Mouse (Mus musculus): ENCODE results near the gene B3gnt9. TPM values are rescaled to one million over a fixed set of nuclear protein-coding genes. Genes with fewer than 3 reads are reported as not detected.
A peak's percentile ranks its signal among the peaks of the same experiment; 100 is the strongest.
"Not testable (repeated sequence)": the region's sequence is repeated elsewhere in the genome, so short reads cannot be mapped to it uniquely, and the experiment has no call there.

The B3gnt9 gene
- polyA plus RNA-seq, 1 experiment from 2014 or later, result 2.4 TPM

- Histone ChIP-seq H3K36me3 (peaks cover 72% of the 10 kb centered on the region), H3K9me3 (replicated peaks) (no peaks in the 10 kb centered on the region), H3K4me1 (no peaks in the 10 kb centered on the region), H3K27me3 (ENCODE audit: low read depth, poor library complexity, severe bottlenecking) (no peaks in the 10 kb centered on the region), H3K4me3 (no peak overlapping the region), H3K27ac (replicated peaks) (no peak overlapping the region)
- 97% methylated on average over 7 of the region's 7 CpGs for WGBS
- DNase-seq (ENCODE audit: low spot score), result no peak
These were observed 13.9 kb downstream of the B3gnt9 start for GRCm38 (mm10) chr8:105241016-105241415.

DNA sequence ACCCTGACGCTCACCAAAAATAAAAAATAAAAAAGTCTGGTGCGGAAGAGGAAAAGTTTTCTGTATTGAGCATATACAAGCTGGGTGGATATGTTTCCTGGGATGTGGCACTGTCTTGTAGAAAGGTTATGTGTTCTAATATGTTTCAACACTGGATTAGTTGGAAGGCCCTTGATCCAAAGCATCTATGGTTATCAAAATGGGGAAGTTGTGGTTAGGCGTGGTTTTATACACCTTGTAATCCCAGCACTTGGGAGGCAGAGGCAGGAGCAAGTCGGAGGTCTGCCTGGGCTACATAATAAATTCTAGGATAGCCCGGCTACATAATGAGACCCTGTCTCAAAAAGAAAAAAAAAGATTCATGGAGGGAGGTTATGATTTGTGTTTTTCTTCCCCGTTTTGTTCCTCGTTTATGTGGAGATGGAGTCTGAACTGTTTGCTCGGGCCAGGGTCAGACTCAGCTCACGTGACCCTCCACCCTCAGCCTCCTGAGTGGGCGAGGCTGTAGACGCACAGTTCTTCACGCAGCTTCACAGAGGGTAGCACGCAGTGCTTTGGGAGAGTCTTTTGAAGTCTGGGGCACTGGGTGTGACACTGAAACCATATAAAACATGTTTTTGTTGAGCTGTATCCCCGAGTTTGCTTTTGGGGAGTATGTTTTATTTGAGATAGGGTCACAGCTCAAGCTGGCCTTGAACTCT lies 17.4 kb downstream of the B3gnt9 start:
- WGBS, result 92% methylated on average over 14 of the region's 14 CpGs
- Histone ChIP-seq H3K36me3 (peaks cover 74% of the 10 kb centered on the region), H3K27ac (replicated peaks) (no peak overlapping the region), H3K4me3 (no peak overlapping the region), H3K4me1 (no peaks in the 10 kb centered on the region), H3K9me3 (replicated peaks) (no peaks in the 10 kb centered on the region), H3K27me3 (ENCODE audit: low read depth, poor library complexity, severe bottlenecking) (no peaks in the 10 kb centered on the region)
- no peak for DNase-seq (ENCODE audit: low spot score)

DNA sequence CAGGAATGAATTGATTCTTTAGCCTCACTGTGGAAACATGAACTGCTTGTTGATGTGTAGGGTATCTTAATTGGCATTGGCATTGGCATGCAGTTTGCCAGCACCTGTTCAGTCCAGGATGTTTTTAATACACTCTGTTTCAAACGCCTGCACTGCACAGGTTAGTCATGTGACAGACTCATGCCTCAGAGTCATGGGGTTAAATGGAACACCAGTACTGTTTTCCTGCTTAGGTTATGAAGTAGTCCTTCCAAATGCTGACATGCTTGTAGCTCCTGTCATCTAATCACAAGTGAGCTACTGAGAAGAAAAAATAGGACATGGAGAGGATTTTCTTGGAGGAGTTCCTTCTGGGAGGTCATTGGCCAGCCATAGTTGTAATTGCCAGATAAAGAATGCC lies 19.7 kb downstream of the B3gnt9 start:
- WGBS, result 89% methylated on average over 1 of the region's 1 CpGs
- DNase-seq (ENCODE audit: low spot score), result no peak
- no peak overlapping the region for H3K4me3 ChIP-seq
- peaks cover 60% of the 10 kb centered on the region for H3K36me3 ChIP-seq
- H3K9me3 ChIP-seq (replicated peaks), result no peaks in the 10 kb centered on the region
- no peak overlapping the region for H3K27ac ChIP-seq (replicated peaks)
- H3K4me1 ChIP-seq, result no peaks in the 10 kb centered on the region
- no peaks in the 10 kb centered on the region for H3K27me3 ChIP-seq (ENCODE audit: low read depth, poor library complexity, severe bottlenecking)

- Histone ChIP-seq H3K4me3 (no peak overlapping the region), H3K36me3 (peaks cover 41% of the 10 kb centered on the region), H3K4me1 (no peaks in the 10 kb centered on the region), H3K27ac (replicated peaks) (no peak overlapping the region), H3K27me3 (ENCODE audit: low read depth, poor library complexity, severe bottlenecking) (no peaks in the 10 kb centered on the region), H3K9me3 (replicated peaks) (no peaks in the 10 kb centered on the region)
- WGBS, result 77% methylated on average over 1 of the region's 1 CpGs
- DNase-seq (ENCODE audit: low spot score), result no peak
These were observed 21.6 kb downstream of the B3gnt9 start for GRCm38 (mm10) chr8:105233126-105233935.

GRCm38 (mm10) chr8:105232321-105232693 lies 22.6 kb downstream of the B3gnt9 start:
- DNase-seq (ENCODE audit: low spot score), result not testable (repeated sequence)

DNA sequence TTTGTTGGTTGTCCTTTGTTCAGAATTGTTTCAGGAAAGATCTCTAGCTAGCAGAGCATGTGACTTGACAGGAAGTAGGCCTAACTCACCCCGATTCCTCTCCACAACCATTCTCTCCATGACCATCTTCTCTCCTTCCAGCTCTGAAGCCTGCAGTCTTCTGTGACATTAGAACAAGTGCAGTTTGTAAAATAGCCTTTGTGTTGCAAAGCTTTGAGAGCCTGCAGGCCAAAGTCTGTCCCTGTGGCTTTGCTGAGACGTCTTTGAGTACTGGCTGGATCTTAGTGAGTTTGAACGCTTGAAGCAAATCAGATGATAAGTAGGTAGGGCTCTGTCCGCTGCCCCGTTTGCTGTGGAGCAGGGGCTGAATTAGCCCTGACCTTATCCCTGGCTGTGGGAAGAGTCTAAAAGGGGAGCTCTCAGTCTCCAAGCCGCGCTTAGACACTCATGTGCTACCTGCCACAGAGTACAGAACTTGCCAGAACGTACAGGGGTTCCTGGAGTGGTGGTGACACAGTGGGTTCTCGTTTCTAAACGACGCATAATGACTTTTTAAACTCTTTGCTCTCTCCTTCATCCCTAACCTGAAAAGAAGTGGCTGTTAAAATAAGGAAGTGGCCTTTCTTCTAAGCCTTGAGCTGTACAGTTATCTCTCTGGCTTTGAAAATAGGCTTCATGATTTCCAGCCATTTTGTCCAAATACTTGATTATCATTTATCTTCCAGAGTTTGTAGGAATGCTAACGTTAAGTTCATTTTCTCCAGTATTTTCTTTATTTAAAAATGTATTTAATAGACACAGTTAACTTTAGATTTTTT lies 23.2 kb downstream of the B3gnt9 start:
- Histone ChIP-seq H3K27me3 (ENCODE audit: low read depth, poor library complexity, severe bottlenecking) (no peaks in the 10 kb centered on the region), H3K9me3 (replicated peaks) (no peaks in the 10 kb centered on the region), H3K4me3 (no peak overlapping the region), H3K36me3 (peaks cover 31% of the 10 kb centered on the region), H3K4me1 (no peaks in the 10 kb centered on the region), H3K27ac (replicated peaks) (no peak overlapping the region)
- no peak for DNase-seq (ENCODE audit: low spot score)
- 87% methylated on average over 12 of the region's 12 CpGs for WGBS

More at GRCm38 (mm10) chr8:105232321-105232693, 22.6 kb downstream of the B3gnt9 start:
- H3K27me3 ChIP-seq (ENCODE audit: low read depth, poor library complexity, severe bottlenecking); H3K27ac ChIP-seq (replicated peaks); H3K4me1 ChIP-seq; H3K9me3 ChIP-seq (replicated peaks); H3K4me3 ChIP-seq: not testable (repeated sequence)
- peaks cover 32% of the 10 kb centered on the region for H3K36me3 ChIP-seq
- 94% methylated on average over 4 of the region's 4 CpGs for WGBS

DNA sequence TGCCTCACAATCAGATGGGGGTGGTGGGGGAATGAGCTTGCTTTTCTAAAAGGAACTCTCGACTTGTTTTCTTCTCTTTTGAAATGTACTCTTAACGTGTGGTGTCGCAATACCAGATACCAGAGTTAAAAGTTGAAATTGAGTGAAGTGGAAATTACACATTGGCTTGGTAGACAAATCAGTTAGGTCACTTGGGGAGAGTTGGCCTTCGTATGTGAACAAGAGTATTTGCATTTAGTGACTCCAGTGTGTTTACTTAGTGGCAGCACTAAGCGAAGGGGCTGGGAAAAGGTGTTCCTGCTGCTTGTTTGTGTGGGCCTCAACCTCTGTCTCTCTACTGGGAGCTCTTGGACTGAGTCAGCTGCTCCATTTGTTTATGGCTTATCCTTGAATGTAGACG lies 29.0 kb downstream of the B3gnt9 start:
- Histone ChIP-seq H3K27me3 (ENCODE audit: low read depth, poor library complexity, severe bottlenecking) (no peaks in the 10 kb centered on the region), H3K9me3 (replicated peaks) (no peaks in the 10 kb centered on the region), H3K4me1 (peaks cover 21% of the 10 kb centered on the region), H3K4me3 (peak overlapping the region; percentile 88), H3K27ac (replicated peaks) (no peak overlapping the region), H3K36me3 (peaks cover under 1% of the 10 kb centered on the region; the same call in 1 of the 2 replicates)
- 35% methylated on average over 6 of the region's 6 CpGs for WGBS
- no peak for DNase-seq (ENCODE audit: low spot score)

- H3K36me3 ChIP-seq, result no peaks in the 10 kb centered on the region
- under 1% methylated on average over 27 of the region's 27 CpGs for WGBS
- H3K9me3 ChIP-seq (replicated peaks), result no peaks in the 10 kb centered on the region
- peak overlapping the region; percentile 88 for H3K4me3 ChIP-seq
- DNase-seq (ENCODE audit: low spot score), result no peak
- H3K4me1 ChIP-seq, result peaks cover 21% of the 10 kb centered on the region
- H3K27ac ChIP-seq (replicated peaks), result peak overlapping the region; percentile 81
- H3K27me3 ChIP-seq (ENCODE audit: low read depth, poor library complexity, severe bottlenecking), result no peaks in the 10 kb centered on the region
These were observed 29.7 kb downstream of the B3gnt9 start for GRCm38 (mm10) chr8:105225272-105225593.

DNA sequence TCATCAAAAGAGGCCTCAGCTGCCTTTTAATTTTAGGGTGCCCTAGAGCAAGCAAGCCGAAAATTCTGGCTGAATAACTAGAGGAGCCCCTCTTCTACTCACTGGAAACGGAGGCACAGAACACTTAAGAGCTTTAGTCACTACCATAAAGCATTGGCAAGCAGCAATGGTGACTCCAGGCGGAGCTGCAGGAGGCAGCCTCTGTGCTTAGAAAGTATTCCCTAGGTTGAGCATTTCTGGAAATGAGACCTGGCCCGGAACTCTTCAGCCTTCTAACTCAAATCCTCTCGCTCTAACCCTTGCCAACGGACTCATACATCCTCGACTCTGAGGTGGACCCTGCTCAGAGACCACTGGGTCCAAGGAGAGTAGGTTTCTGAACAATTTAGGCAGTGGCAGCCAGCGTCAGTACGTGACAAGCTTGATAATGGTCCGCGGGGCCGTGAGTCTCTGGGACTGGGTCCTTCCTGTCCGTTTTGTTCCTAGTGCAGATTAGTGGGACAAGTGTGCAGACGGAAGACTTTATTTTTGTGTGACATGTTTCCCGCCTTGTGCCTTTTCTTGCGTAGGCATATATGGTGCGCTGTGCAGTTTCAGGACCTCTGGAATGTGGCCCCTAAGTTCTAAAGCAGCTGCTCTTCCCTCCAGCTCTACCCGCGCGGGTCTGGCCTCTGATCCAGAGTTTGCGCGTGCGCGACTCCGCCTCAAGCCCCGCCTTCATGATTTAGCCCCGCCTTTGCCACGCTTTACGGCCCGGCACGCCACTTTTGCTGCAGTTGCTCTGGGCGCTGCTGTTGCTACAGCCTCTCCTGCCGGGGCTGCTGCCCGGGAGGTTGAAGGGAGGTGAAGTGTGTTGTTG lies 30.3 kb downstream of the B3gnt9 start, which contains the start of gene D230025D16Rik:
D230025D16Rik (plus strand) TSS at position 733 of the 859 bp plus-strand sequence.
- H3K27ac ChIP-seq (replicated peaks), result peak within 1 kb of the TSS; percentile 81
- H3K9me3 ChIP-seq (replicated peaks), result no peaks in the 10 kb centered on the region
- H3K4me3 ChIP-seq, result peak within 1 kb of the TSS; percentile 88
- no peaks in the 10 kb centered on the region for H3K27me3 ChIP-seq (ENCODE audit: low read depth, poor library complexity, severe bottlenecking)
- H3K4me1 ChIP-seq, result peaks cover 21% of the 10 kb centered on the region
- peak; percentile 97 for DNase-seq (ENCODE audit: low spot score)
- 3% methylated on average over 34 of the region's 34 CpGs for WGBS
- no peaks in the 10 kb centered on the region for H3K36me3 ChIP-seq

DNA sequence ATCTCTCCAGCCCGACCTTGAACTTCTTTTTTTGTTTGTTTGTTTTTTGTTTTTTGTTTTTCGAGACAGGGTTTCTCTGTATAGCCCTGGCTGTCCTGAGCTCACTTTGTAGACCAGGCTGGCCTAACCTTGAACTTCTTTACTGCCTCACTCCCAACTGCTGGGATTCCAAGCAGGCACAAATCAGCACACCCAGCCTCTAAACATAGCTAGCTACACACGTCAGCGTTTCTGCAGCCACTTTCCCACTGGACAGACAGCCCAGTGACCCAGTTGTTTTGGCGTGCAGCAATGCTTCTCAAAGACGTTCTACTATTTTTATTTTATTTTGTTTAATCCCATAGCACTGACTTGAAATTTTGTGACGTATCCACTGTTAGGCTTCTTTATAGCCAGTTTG lies 31.1 kb downstream of the B3gnt9 start:
- Histone ChIP-seq H3K27me3 (ENCODE audit: low read depth, poor library complexity, severe bottlenecking) (no peaks in the 10 kb centered on the region), H3K9me3 (replicated peaks) (no peaks in the 10 kb centered on the region), H3K27ac (replicated peaks) (no peak overlapping the region), H3K4me1 (peaks cover 21% of the 10 kb centered on the region), H3K36me3 (no peaks in the 10 kb centered on the region), H3K4me3 (no peak overlapping the region; the same call in 1 of the 2 replicates)
- 87% methylated on average over 7 of the region's 7 CpGs for WGBS
- no peak for DNase-seq (ENCODE audit: low spot score)

DNA sequence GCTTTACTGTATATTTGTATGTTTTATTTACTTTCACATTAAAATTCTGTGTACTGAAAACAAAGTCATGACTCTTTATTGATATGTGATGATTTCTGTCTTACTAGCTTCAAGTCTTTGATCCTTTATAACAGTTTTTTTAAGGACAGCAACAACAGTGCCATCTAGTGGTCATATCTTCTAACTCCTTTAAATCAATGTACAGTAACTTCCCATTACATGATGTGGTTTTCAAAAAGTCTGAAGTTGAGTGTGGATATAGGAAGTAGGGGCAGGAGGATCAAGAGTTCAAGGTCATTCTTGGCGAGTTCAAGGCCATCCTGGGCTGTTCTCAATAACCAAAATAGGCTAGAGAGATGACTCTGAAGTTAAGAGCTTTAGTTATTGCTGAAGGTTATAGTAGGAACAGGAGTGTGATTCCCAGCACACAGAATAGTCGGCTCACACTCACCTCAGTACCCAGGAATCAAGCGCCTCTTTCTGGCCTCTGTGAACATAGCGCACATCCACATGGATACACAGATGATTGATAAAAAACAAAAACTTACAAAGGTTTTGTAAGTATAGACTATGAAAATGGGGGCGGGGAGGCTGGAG lies 36.9 kb downstream of the B3gnt9 start:
- WGBS, result 82% methylated on average over 5 of the region's 5 CpGs

GRCm38 (mm10) chr8:105214104-105214503 lies 40.8 kb downstream of the B3gnt9 start:
- Histone ChIP-seq H3K27me3 (ENCODE audit: low read depth, poor library complexity, severe bottlenecking) (no peaks in the 10 kb centered on the region), H3K4me3 (no peak overlapping the region), H3K4me1 (no peaks in the 10 kb centered on the region), H3K36me3 (peaks cover 58% of the 10 kb centered on the region), H3K27ac (replicated peaks) (no peak overlapping the region), H3K9me3 (replicated peaks) (no peaks in the 10 kb centered on the region)
- no peak for DNase-seq (ENCODE audit: low spot score)
- 90% methylated on average over 5 of the region's 5 CpGs for WGBS

More for the DNA sequence above, 36.9 kb downstream of the B3gnt9 start:
- Histone ChIP-seq H3K27me3 (ENCODE audit: low read depth, poor library complexity, severe bottlenecking) (no peaks in the 10 kb centered on the region), H3K4me1 (no peaks in the 10 kb centered on the region), H3K9me3 (replicated peaks) (no peaks in the 10 kb centered on the region), H3K36me3 (peaks cover 33% of the 10 kb centered on the region), H3K27ac (replicated peaks) (no peak overlapping the region), H3K4me3 (no peak overlapping the region)
- DNase-seq (ENCODE audit: low spot score), result no peak

All from midbrain, embryonic 10.5 days (tissue).